Mouse (Mus musculus) erythroblast, adult 5-6 weeks (primary cell): ENCODE data around the gene Olfr1131. TPM values are rescaled to one million over a fixed set of nuclear protein-coding genes. Genes with fewer than 3 reads are reported as not detected.
"Not testable (repeated sequence)": the region's sequence is repeated elsewhere in the genome, so short reads cannot be mapped to it uniquely, and the experiment has no call there.

Experiments
- ATAC-seq: replicated peaks from 2 replicates; pipeline ENCODE4 v1.8.0; 2016; ENCODE audit warnings: moderate number of reproducible peaks, mild to moderate bottlenecking, moderate TSS enrichment, inconsistent platforms; ENCODE audit not compliant: poor library complexity, low FRiP score, severe bottlenecking
- total RNA-seq, 2 experiments: library from RNA; stranded (forward) in 1 of 2; stranded (reverse) in 1 of 2; fragments of 150-400 nt in 1 of 2; fragments of 200-764, 138-1000 nt in 1 of 2; gene quantifications; 2 replicates each; pipeline versions ENCODE4 v1.2.3 to v1.2.4; 2015 to 2017; ENCODE audit warnings: low replicate concordance in 2 of 2

Olfr1131 gene
- total RNA-seq (2015; ENCODE audit: low replicate concordance) = not detected in 2 replicates
- not detected in 2 replicates for total RNA-seq (2017; ENCODE audit: low replicate concordance)

DNA sequence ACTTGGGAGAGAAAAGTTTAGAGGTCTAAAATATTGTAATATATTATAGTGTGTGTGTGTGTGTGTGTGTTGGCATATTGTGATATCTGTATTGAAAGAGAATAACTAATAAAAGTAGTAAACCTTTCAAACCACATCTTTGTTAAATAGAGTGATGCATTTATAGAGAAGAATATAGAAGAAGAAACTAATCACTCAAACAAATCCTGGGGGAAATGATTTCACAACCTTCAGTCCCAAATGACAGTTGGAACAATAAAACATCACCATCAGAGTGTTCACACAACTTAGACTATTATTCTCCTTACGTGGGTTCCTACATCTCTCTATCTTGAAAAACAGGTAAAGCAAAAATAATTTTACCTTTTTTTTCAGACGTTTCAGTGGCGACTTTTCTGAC is at the start of gene Olfr1131:
Olfr1131 (plus strand) TSS at position 301 of the 400 bp plus-strand sequence.
- ATAC-seq = no peak

DNA sequence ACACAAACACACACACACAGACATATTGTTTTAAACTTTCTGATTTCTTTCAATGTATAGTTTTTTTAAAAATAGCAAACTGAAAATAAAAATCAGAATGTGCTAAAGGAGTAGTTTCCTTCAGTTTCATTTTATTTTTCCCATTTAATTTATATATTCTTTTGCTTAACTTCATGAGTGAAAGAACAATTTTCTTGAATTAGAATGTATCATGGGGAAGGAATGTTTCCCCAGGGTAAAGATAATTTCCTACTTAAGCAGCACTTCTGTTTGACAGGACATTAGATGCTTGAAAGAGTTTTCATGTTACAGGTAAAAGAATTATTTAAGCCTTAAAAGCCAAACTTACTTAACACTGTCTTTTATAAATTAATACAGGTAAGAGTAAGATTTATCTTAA is 21.0 kb upstream of the Olfr1131 start, which contains the start of gene Olfr1130:
Olfr1130 (plus strand) TSS at position 301 of the 400 bp plus-strand sequence.
- not testable (repeated sequence) for ATAC-seq

DNA sequence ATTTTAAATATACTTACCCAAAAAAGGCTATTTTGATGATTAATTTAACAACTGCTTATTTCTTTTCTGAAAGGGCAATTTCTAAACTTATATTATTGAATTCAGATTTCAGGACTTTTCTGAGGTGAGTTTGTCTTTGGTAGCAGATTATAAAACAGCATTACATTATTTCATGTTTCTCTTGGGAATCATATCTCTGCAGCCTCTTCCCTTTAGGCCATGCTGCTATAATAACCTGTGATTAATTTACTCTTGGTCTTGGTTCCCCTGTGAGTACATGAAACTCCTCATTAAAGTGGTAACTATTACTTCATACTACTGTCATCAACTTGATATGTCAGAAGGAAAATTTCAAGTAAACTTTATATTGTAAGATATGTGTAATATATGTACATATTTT is 10.5 kb downstream of the Olfr1131 start, which contains the start of gene Olfr1132:
Olfr1132 (minus strand) TSS at position 101 of the 400 bp plus-strand sequence.
- ATAC-seq = no peak

DNA sequence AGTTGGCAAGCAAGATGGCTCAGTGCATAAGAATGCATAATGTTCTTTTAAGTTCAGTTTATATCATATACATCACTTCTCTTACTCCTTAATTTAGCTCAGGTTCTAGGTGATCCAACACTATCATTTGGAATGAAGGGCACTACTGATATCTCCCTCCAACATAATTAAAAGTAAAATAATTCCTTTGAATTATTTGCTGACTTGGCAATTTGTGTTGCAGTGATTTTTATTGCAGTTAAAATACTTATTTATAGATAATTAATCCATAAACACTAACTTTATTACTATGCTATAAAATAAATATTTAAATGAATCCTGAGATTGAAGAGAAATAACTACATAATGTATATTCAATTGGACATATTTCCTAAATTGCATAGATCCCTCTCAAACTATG is 15.5 kb downstream of the Olfr1131 start:
- ATAC-seq = no peak

DNA sequence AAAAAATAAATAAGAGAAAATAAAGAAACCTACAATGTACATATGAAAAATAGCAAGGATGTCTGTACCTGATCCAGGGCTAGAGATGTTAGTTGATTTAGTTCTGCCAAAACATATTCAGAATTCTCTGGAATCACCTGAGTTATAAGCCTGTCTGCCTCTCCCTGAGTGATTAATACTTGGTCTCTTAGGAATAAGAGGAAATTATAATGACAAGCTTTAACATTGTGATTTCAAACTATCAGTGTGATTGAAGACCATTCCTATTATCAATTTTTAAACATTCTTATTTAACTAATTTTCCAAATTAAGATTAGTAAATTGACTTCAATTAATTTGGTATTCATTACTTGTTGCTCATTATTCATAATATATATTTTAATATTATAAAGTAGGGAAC is 20.4 kb downstream of the Olfr1131 start, which contains the start of gene Olfr1133:
Olfr1133 (minus strand) TSS at position 101 of the 400 bp plus-strand sequence.
- ATAC-seq = no peak

DNA sequence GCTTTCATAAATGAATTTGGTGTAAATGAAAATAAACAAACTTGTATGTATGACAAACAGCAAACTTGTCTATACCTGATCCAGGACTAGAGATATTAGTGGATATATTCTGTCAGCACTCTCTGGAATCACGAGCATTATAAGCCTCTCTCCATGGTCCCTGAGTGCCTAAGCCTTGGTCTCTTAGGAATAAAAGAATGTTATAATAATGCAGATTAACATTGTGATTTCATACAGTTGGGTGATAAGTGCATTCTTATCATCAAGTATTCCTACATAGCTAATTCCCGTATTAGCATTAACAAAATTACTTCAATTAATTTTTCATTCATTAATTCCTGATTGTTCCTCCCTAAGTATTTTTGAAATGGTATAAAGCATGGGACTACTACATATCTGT is 31.5 kb downstream of the Olfr1131 start, which contains the start of gene Olfr1134:
Olfr1134 (minus strand) TSS at position 101 of the 400 bp plus-strand sequence.
- ATAC-seq = no peak

DNA sequence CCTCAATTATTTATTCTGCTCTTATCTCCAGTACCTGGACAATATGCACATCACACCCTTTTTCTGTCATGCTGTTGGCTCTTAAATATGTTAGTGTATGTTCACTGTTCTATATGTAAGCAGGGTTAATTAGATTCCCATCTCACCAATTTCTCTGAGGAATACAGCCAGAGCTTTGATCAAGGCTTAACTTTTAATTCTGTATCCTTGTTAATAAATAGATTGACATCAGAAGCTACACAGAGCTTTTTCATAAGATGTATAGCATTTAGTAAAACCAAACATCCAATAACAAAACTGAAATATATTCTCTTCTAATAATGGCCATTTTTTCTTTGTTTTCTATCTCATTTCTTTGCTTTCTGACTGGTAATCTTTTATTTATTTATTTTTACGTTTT is 46.7 kb downstream of the Olfr1131 start, which contains the start of gene Olfr1135:
Olfr1135 (minus strand) TSS at position 101 of the 400 bp plus-strand sequence.
- ATAC-seq = no peak

Other genes starting within 250 kb of the Olfr1131 start
- not detected in 2 replicates for gene Olfr1122, start 241.3 kb upstream of the Olfr1131 start, total RNA-seq (2015; ENCODE audit: low replicate concordance)
- 0.09 TPM in 1 of 2 replicates, not detected in the other for gene Olfr1122, start 241.3 kb upstream of the Olfr1131 start, total RNA-seq (2017; ENCODE audit: low replicate concordance)
- gene Olfr1123, start 210.5 kb upstream of the Olfr1131 start, total RNA-seq (2015; ENCODE audit: low replicate concordance) = not detected in 2 replicates
- gene Olfr1123, start 210.5 kb upstream of the Olfr1131 start, total RNA-seq (2017; ENCODE audit: low replicate concordance) = not detected in 2 replicates
- gene Olfr1124, start 196.8 kb upstream of the Olfr1131 start, total RNA-seq (2015; ENCODE audit: low replicate concordance) = not detected in 2 replicates
- not detected in 2 replicates for gene Olfr1124, start 196.8 kb upstream of the Olfr1131 start, total RNA-seq (2017; ENCODE audit: low replicate concordance)
- not detected in 2 replicates for gene Olfr1126, start 173.1 kb upstream of the Olfr1131 start, total RNA-seq (2015; ENCODE audit: low replicate concordance)
- 2.6 TPM in 1 of 2 replicates, not detected in the other for gene Olfr1126, start 173.1 kb upstream of the Olfr1131 start, total RNA-seq (2017; ENCODE audit: low replicate concordance)
- gene Pramel7, start 130.0 kb upstream of the Olfr1131 start, total RNA-seq (2015; ENCODE audit: low replicate concordance) = not detected in 2 replicates
- gene Pramel7, start 130.0 kb upstream of the Olfr1131 start, total RNA-seq (2017; ENCODE audit: low replicate concordance) = not detected in 2 replicates
- gene Pramel6, start 120.5 kb upstream of the Olfr1131 start, total RNA-seq (2015; ENCODE audit: low replicate concordance) = not detected in 2 replicates
- not detected in 2 replicates for gene Pramel6, start 120.5 kb upstream of the Olfr1131 start, total RNA-seq (2017; ENCODE audit: low replicate concordance)
- gene Olfr153, start 95.3 kb upstream of the Olfr1131 start, total RNA-seq (2015; ENCODE audit: low replicate concordance) = 1.5 TPM in 1 of 2 replicates, not detected in the other
- gene Olfr153, start 95.3 kb upstream of the Olfr1131 start, total RNA-seq (2017; ENCODE audit: low replicate concordance) = not detected in 2 replicates
- not detected in 2 replicates for gene Olfr1128, start 81.6 kb upstream of the Olfr1131 start, total RNA-seq (2015; ENCODE audit: low replicate concordance)
- not detected in 2 replicates for gene Olfr1128, start 81.6 kb upstream of the Olfr1131 start, total RNA-seq (2017; ENCODE audit: low replicate concordance)
- not detected in 2 replicates for gene Olfr1129, start 53.2 kb upstream of the Olfr1131 start, total RNA-seq (2015; ENCODE audit: low replicate concordance)
- not detected in 2 replicates for gene Olfr1129, start 53.2 kb upstream of the Olfr1131 start, total RNA-seq (2017; ENCODE audit: low replicate concordance)
- not detected in 2 replicates for gene Olfr1130, start 20.9 kb upstream of the Olfr1131 start, total RNA-seq (2015; ENCODE audit: low replicate concordance)
- not detected in 2 replicates for gene Olfr1130, start 20.9 kb upstream of the Olfr1131 start, total RNA-seq (2017; ENCODE audit: low replicate concordance)
- gene Olfr1132, start 10.4 kb downstream of the Olfr1131 start, total RNA-seq (2015; ENCODE audit: low replicate concordance) = not detected in 2 replicates
- 0.85 TPM in 1 of 2 replicates, not detected in the other for gene Olfr1132, start 10.4 kb downstream of the Olfr1131 start, total RNA-seq (2017; ENCODE audit: low replicate concordance)
- gene Olfr1133, start 20.3 kb downstream of the Olfr1131 start, total RNA-seq (2015; ENCODE audit: low replicate concordance) = not detected in 2 replicates
- not detected in 2 replicates for gene Olfr1133, start 20.3 kb downstream of the Olfr1131 start, total RNA-seq (2017; ENCODE audit: low replicate concordance)
- gene Olfr1134, start 31.4 kb downstream of the Olfr1131 start, total RNA-seq (2015; ENCODE audit: low replicate concordance) = not detected in 2 replicates
- gene Olfr1134, start 31.4 kb downstream of the Olfr1131 start, total RNA-seq (2017; ENCODE audit: low replicate concordance) = not detected in 2 replicates
- gene Olfr1135, start 46.6 kb downstream of the Olfr1131 start, total RNA-seq (2015; ENCODE audit: low replicate concordance) = not detected in 2 replicates
- gene Olfr1135, start 46.6 kb downstream of the Olfr1131 start, total RNA-seq (2017; ENCODE audit: low replicate concordance) = not detected in 2 replicates
- not detected in 2 replicates for gene Olfr1136, start 66.8 kb downstream of the Olfr1131 start, total RNA-seq (2015; ENCODE audit: low replicate concordance)
- not detected in 2 replicates for gene Olfr1136, start 66.8 kb downstream of the Olfr1131 start, total RNA-seq (2017; ENCODE audit: low replicate concordance)
- not detected in 2 replicates for gene Olfr1137, start 86.1 kb downstream of the Olfr1131 start, total RNA-seq (2015; ENCODE audit: low replicate concordance)
- gene Olfr1137, start 86.1 kb downstream of the Olfr1131 start, total RNA-seq (2017; ENCODE audit: low replicate concordance) = 0.98 TPM in 1 of 2 replicates, not detected in the other
- gene Olfr1138, start 112.9 kb downstream of the Olfr1131 start, total RNA-seq (2015; ENCODE audit: low replicate concordance) = not detected in 2 replicates
- not detected in 2 replicates for gene Olfr1138, start 112.9 kb downstream of the Olfr1131 start, total RNA-seq (2017; ENCODE audit: low replicate concordance)
- not detected in 2 replicates for gene Olfr1140, start 116.6 kb downstream of the Olfr1131 start, total RNA-seq (2015; ENCODE audit: low replicate concordance)
- gene Olfr1140, start 116.6 kb downstream of the Olfr1131 start, total RNA-seq (2017; ENCODE audit: low replicate concordance) = not detected in 2 replicates
- not detected in 2 replicates for gene Olfr1141, start 126.9 kb downstream of the Olfr1131 start, total RNA-seq (2015; ENCODE audit: low replicate concordance)
- gene Olfr1141, start 126.9 kb downstream of the Olfr1131 start, total RNA-seq (2017; ENCODE audit: low replicate concordance) = not detected in 2 replicates
- gene Olfr152, start 152.4 kb downstream of the Olfr1131 start, total RNA-seq (2015; ENCODE audit: low replicate concordance) = not detected in 2 replicates
- gene Olfr152, start 152.4 kb downstream of the Olfr1131 start, total RNA-seq (2017; ENCODE audit: low replicate concordance) = 2.4 TPM in 1 of 2 replicates, not detected in the other
- gene Olfr1143, start 173.5 kb downstream of the Olfr1131 start, total RNA-seq (2015; ENCODE audit: low replicate concordance) = not detected in 2 replicates
- gene Olfr1143, start 173.5 kb downstream of the Olfr1131 start, total RNA-seq (2017; ENCODE audit: low replicate concordance) = not detected in 2 replicates
- not detected in 2 replicates for gene Olfr1145, start 182.7 kb downstream of the Olfr1131 start, total RNA-seq (2015; ENCODE audit: low replicate concordance)
- gene Olfr1145, start 182.7 kb downstream of the Olfr1131 start, total RNA-seq (2017; ENCODE audit: low replicate concordance) = not detected in 2 replicates
- not detected in 2 replicates for gene Olfr1148, start 203.4 kb downstream of the Olfr1131 start, total RNA-seq (2015; ENCODE audit: low replicate concordance)
- gene Olfr1148, start 203.4 kb downstream of the Olfr1131 start, total RNA-seq (2017; ENCODE audit: low replicate concordance) = not detected in 2 replicates
- gene Olfr1150-ps1, start 216.9 kb downstream of the Olfr1131 start, total RNA-seq (2015; ENCODE audit: low replicate concordance) = not detected in 2 replicates
- gene Olfr1150-ps1, start 216.9 kb downstream of the Olfr1131 start, total RNA-seq (2017; ENCODE audit: low replicate concordance) = 0.09 TPM in 1 of 2 replicates, not detected in the other
- gene Olfr1151, start 228.8 kb downstream of the Olfr1131 start, total RNA-seq (2015; ENCODE audit: low replicate concordance) = not detected in 2 replicates
- 0.56 TPM in 1 of 2 replicates, not detected in the other for gene Olfr1151, start 228.8 kb downstream of the Olfr1131 start, total RNA-seq (2017; ENCODE audit: low replicate concordance)
- not detected in 2 replicates for gene Olfr1152, start 239.4 kb downstream of the Olfr1131 start, total RNA-seq (2015; ENCODE audit: low replicate concordance)
- not detected in 2 replicates for gene Olfr1152, start 239.4 kb downstream of the Olfr1131 start, total RNA-seq (2017; ENCODE audit: low replicate concordance)